Mouse (Mus musculus): ENCODE measurements around the gene Cux2.

Gene Cux2

GRCm38 (mm10) chr5:122050017-122050831, at the start of gene Cux2:
TSS of gene Cux2 (minus strand) at chr5:122050102.
- peak; percentile 74 for DNase-seq

GRCm38 (mm10) chr5:122094439-122094838, 44.5 kb upstream of the Cux2 start:
- no peak for DNase-seq

GRCm38 (mm10) chr5:122093734-122094133, 43.8 kb upstream of the Cux2 start:
- DNase-seq, result no peak

- DNase-seq, result no peak
Observed at GRCm38 (mm10) chr5:122092794-122093193, 42.9 kb upstream of the Cux2 start.

- peak; percentile 69 for DNase-seq
Observed at GRCm38 (mm10) chr5:122091070-122091469, 41.2 kb upstream of the Cux2 start.

- no peak for DNase-seq
Observed at GRCm38 (mm10) chr5:122089664-122090063, 39.8 kb upstream of the Cux2 start.

- peak; percentile 91 for DNase-seq
Observed at GRCm38 (mm10) chr5:122088917-122089316, 39.0 kb upstream of the Cux2 start.

- DNase-seq, result no peak
Observed at GRCm38 (mm10) chr5:122086121-122086520, 36.2 kb upstream of the Cux2 start.

GRCm38 (mm10) chr5:122085291-122085690, 35.4 kb upstream of the Cux2 start:
- no peak for DNase-seq

- DNase-seq, result no peak
Observed at GRCm38 (mm10) chr5:122084470-122084869, 34.6 kb upstream of the Cux2 start.

- no peak for DNase-seq
Observed at GRCm38 (mm10) chr5:122083282-122083681, 33.4 kb upstream of the Cux2 start.

GRCm38 (mm10) chr5:122081471-122081870, 31.6 kb upstream of the Cux2 start:
- no peak for DNase-seq

GRCm38 (mm10) chr5:122080930-122081329, 31.0 kb upstream of the Cux2 start:
- DNase-seq, result no peak

GRCm38 (mm10) chr5:122079796-122080195, 29.9 kb upstream of the Cux2 start:
- DNase-seq, result no peak

GRCm38 (mm10) chr5:122077244-122077643, 27.3 kb upstream of the Cux2 start:
- no peak for DNase-seq

GRCm38 (mm10) chr5:122075736-122076135, 25.8 kb upstream of the Cux2 start:
- DNase-seq, result no peak

- DNase-seq, result no peak
Observed at GRCm38 (mm10) chr5:122071997-122072396, 22.1 kb upstream of the Cux2 start.

GRCm38 (mm10) chr5:122070963-122071800, 21.3 kb upstream of the Cux2 start:
- no peak for DNase-seq

GRCm38 (mm10) chr5:122068563-122068962, 18.7 kb upstream of the Cux2 start:
- DNase-seq, result no peak

- DNase-seq, result no peak
Observed at GRCm38 (mm10) chr5:122063204-122063933, 13.5 kb upstream of the Cux2 start.

GRCm38 (mm10) chr5:122062479-122062878, 12.6 kb upstream of the Cux2 start:
- DNase-seq, result no peak

GRCm38 (mm10) chr5:122060767-122061333, 10.9 kb upstream of the Cux2 start:
- DNase-seq, result peak; percentile 31
